Mouse (Mus musculus) lung, adult 2 months (tissue): ENCODE data around the gene Cd2ap.

Source experiments
- CTCF ChIP-seq: fragments of 200-500 bp; IDR thresholded peaks from 2 replicates; pipeline ENCODE4 v1.5.1; 2011; ENCODE audit warnings: mild to moderate bottlenecking, low read length, control low read depth; ENCODE audit not compliant: insufficient read depth
- POLR2A ChIP-seq: fragments of 200-500 bp; IDR thresholded peaks from 2 replicates; pipeline ENCODE4 v1.6.1; 2011; ENCODE audit warnings: low read depth, mild to moderate bottlenecking, control low read depth, low read length, borderline replicate concordance; ENCODE audit errors: extremely low read depth

- TF ChIP-seq POLR2A (no peak), CTCF (no peak)
Measured at GRCm38 (mm10) chr17:42837193-42837592, 39.3 kb downstream of the Cd2ap start.
